Mouse (Mus musculus) hematopoietic stem cell, adult 5-6 weeks (primary cell): ENCODE data around the gene Olfr1167. TPM values are rescaled to one million over a fixed set of nuclear protein-coding genes. Genes with fewer than 3 reads are reported as not detected.
"Not testable (repeated sequence)": the region's sequence is repeated elsewhere in the genome, so short reads cannot be mapped to it uniquely, and the experiment has no call there.

ENCODE experiments used
- ATAC-seq, 2 experiments: fragments of 125-278 bp in 1 of 2; replicated peaks in 1 of 2; 2 replicates each; pipeline ENCODE4 v1.8.0; 2016 to 2017; ENCODE audit warnings: inconsistent platforms in 2 of 2, mild to moderate bottlenecking in 2 of 2, moderate number of reproducible peaks in 2 of 2, low read depth in 1 of 2, moderate TSS enrichment in 1 of 2; ENCODE audit not compliant: low FRiP score in 2 of 2, poor library complexity in 2 of 2, severe bottlenecking in 2 of 2, insufficient read depth in 1 of 2, low TSS enrichment in 1 of 2
- total RNA-seq: library from RNA; stranded (forward); fragments of 172-1452, 232-1000 nt; gene quantifications from 2 replicates; pipeline ENCODE4 v1.2.3, GENCODE M21; 2017

Gene Olfr1167
- not detected in 2 replicates for total RNA-seq

DNA sequence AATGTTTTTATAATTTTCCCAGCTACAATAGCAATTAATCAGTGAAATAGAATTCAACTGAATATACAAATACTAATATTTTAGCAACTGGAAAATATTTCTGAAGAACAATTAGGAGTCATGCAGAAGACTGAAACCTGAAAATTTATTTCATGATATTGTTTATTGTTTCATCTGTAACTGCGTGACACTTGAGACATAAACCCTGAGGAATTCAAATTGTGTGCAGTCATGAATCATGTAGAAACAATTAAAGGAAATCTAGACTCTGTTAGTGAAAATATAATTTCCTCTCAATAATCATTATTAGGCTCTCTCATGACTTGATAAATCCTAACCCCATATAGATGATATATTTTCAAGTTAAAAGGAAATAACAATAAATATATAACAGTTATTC lies at the start of gene Olfr1167:
Gene Olfr1167 (minus strand): TSS at position 101 of the 400 bp plus-strand sequence.
- ATAC-seq = not testable (repeated sequence)

DNA sequence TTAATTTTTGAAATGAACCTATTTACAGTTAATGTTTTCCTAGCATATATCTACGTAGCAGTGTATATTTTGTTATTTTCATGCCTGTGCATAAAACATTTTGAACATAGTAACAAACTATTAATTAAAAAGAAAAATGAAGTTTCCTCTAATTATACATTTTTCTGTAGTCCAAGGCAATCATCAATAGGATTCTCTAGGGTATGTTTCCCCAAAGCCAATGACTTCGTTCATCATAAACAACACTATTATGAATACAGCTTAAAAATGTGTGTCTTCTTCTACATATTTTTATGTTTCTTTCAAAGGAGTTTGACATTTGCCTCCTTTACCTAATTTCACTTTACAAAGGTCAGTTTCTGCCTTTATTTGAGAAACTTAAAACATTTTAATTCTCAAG lies 26.6 kb upstream of the Olfr1167 start, which contains the start of gene Olfr1168:
Gene Olfr1168 (plus strand): TSS at position 301 of the 400 bp plus-strand sequence.
- no peak for ATAC-seq

GRCm38 (mm10) chr2:88128172-88128571 lies 26.8 kb downstream of the Olfr1167 start, which contains the start of gene Olfr1166:
Gene Olfr1166, minus strand, starts transcription at chr2:88128272.
- ATAC-seq = no peak

Other genes with a start within 250 kb of the Olfr1167 start
- gene Olfr1155, start 210.1 kb downstream of the Olfr1167 start, total RNA-seq = not detected in 2 replicates
- not detected in 2 replicates for gene Olfr1156, start 202.1 kb downstream of the Olfr1167 start, total RNA-seq
- not detected in 2 replicates for gene Olfr1157, start 186.9 kb downstream of the Olfr1167 start, total RNA-seq
- not detected in 2 replicates for gene Olfr74, start 180.5 kb downstream of the Olfr1167 start, total RNA-seq
- gene Olfr1158, start 165.1 kb downstream of the Olfr1167 start, total RNA-seq = not detected in 2 replicates
- not detected in 2 replicates for gene Olfr1160, start 146.9 kb downstream of the Olfr1167 start, total RNA-seq
- gene Olfr1161, start 132.4 kb downstream of the Olfr1167 start, total RNA-seq = not detected in 2 replicates
- not detected in 2 replicates for gene Olfr73, start 117.5 kb downstream of the Olfr1167 start, total RNA-seq
- gene Olfr1162, start 104.1 kb downstream of the Olfr1167 start, total RNA-seq = not detected in 2 replicates
- not detected in 2 replicates for gene Olfr1163, start 83.4 kb downstream of the Olfr1167 start, total RNA-seq
- not detected in 2 replicates for gene Olfr1164, start 61.2 kb downstream of the Olfr1167 start, total RNA-seq
- gene Olfr1166, start 26.9 kb downstream of the Olfr1167 start, total RNA-seq = not detected in 2 replicates
- not detected in 2 replicates for gene Olfr1168, start 26.7 kb upstream of the Olfr1167 start, total RNA-seq
- not detected in 2 replicates for gene Olfr1170, start 73.1 kb upstream of the Olfr1167 start, total RNA-seq
- gene Olfr1173, start 124.7 kb upstream of the Olfr1167 start, total RNA-seq = not detected in 2 replicates
- gene Olfr1174-ps, start 159.9 kb upstream of the Olfr1167 start, total RNA-seq = not detected in 2 replicates
- not detected in 2 replicates for gene Olfr1175-ps, start 172.0 kb upstream of the Olfr1167 start, total RNA-seq
- not detected in 2 replicates for gene Olfr1176, start 181.5 kb upstream of the Olfr1167 start, total RNA-seq
- not detected in 2 replicates for gene Olfr1177-ps, start 191.3 kb upstream of the Olfr1167 start, total RNA-seq
- not detected in 2 replicates for gene Olfr1178, start 231.9 kb upstream of the Olfr1167 start, total RNA-seq